Mouse (Mus musculus): Measurements from ENCODE around the gene Slc48a1.

DNA sequence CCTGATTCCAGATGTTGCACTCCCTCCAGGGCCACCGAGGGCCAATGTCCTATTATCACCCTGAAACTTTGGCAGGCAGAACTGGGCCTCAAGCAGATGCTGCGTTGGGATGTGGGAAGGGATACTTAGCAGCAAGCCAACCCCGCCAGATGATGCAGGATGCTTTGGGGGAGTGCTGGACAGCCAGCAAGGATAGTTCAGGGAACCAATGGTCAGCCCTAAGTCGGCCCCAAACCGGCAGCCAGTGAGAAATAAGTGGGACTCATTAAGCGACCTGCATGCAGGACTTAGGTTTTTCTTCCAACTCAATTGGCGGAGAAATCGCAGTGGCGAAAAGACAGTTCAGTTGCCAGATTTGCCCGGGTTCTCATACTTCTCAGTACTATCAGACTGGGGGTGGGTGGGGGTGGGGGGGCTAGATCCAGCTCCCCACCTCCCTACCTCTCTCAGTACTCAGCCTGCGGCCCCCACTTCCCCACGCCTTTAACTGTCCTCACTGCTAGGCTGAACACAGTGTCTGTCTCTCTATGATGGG is 52.0 kb downstream of the Slc48a1 start:
- TF ChIP-seq CTCF (IDR thresholded peaks at IDR 0.05): no peak
- TF ChIP-seq EP300 (IDR thresholded peaks at IDR 0.05): no peak
